Mouse (Mus musculus): Measurements from ENCODE around the gene Natd1. TPM values are rescaled to one million over a fixed set of nuclear protein-coding genes. Genes with fewer than 3 reads are reported as not detected.

The Natd1 gene
- total RNA-seq, 1 experiment from 2014 or later: 1.7 TPM

- ATAC-seq (replicated peaks; ENCODE audit: low read depth, poor library complexity, severe bottlenecking): no peak
These were observed 18.8 kb upstream of the Natd1 start for GRCm38 (mm10) chr11:60933178-60933930.

GRCm38 (mm10) chr11:60932503-60933020 is 18.0 kb upstream of the Natd1 start:
- no peak for ATAC-seq (replicated peaks; ENCODE audit: low read depth, poor library complexity, severe bottlenecking)

GRCm38 (mm10) chr11:60931869-60932481 is 17.4 kb upstream of the Natd1 start, which contains the start of gene Map2k3:
TSS of gene Map2k3 (plus strand) at chr11:60932033.
- peak; percentile 68 for ATAC-seq (replicated peaks; ENCODE audit: low read depth, poor library complexity, severe bottlenecking)

- no peak for ATAC-seq (replicated peaks; ENCODE audit: low read depth, poor library complexity, severe bottlenecking)
These were observed 16.8 kb upstream of the Natd1 start for GRCm38 (mm10) chr11:60931282-60931868.

GRCm38 (mm10) chr11:60930724-60931281 is 16.3 kb upstream of the Natd1 start:
- ATAC-seq (replicated peaks; ENCODE audit: low read depth, poor library complexity, severe bottlenecking): no peak

- ATAC-seq (replicated peaks; ENCODE audit: low read depth, poor library complexity, severe bottlenecking): peak; percentile 73
These were observed 12.7 kb upstream of the Natd1 start for GRCm38 (mm10) chr11:60927264-60927663.

GRCm38 (mm10) chr11:60924981-60925380 is 10.4 kb upstream of the Natd1 start:
- ATAC-seq (replicated peaks; ENCODE audit: low read depth, poor library complexity, severe bottlenecking): no peak

- ATAC-seq (replicated peaks; ENCODE audit: low read depth, poor library complexity, severe bottlenecking): peak; percentile 54; the same call in 1 of the 2 replicates
These were observed 9.9 kb upstream of the Natd1 start for GRCm38 (mm10) chr11:60924498-60924897.

GRCm38 (mm10) chr11:60922964-60923363 is 8.4 kb upstream of the Natd1 start:
- ATAC-seq (replicated peaks; ENCODE audit: low read depth, poor library complexity, severe bottlenecking): no peak

GRCm38 (mm10) chr11:60922195-60922594 is 7.6 kb upstream of the Natd1 start:
- ATAC-seq (replicated peaks; ENCODE audit: low read depth, poor library complexity, severe bottlenecking): no peak

- ATAC-seq (replicated peaks; ENCODE audit: low read depth, poor library complexity, severe bottlenecking): no peak
These were observed 5.5 kb upstream of the Natd1 start for GRCm38 (mm10) chr11:60920021-60920420.

- ATAC-seq (replicated peaks; ENCODE audit: low read depth, poor library complexity, severe bottlenecking): no peak
These were observed 651 bp upstream of the Natd1 start for GRCm38 (mm10) chr11:60915201-60915600.

- ATAC-seq (replicated peaks; ENCODE audit: low read depth, poor library complexity, severe bottlenecking): peak; percentile 73
These were observed 1.0 kb downstream of the Natd1 start for GRCm38 (mm10) chr11:60913301-60914196.

- ATAC-seq (replicated peaks; ENCODE audit: low read depth, poor library complexity, severe bottlenecking): no peak
These were observed 2.0 kb downstream of the Natd1 start for GRCm38 (mm10) chr11:60912525-60912973.

- ATAC-seq (replicated peaks; ENCODE audit: low read depth, poor library complexity, severe bottlenecking): no peak
These were observed 4.9 kb downstream of the Natd1 start for GRCm38 (mm10) chr11:60909626-60910025.

- ATAC-seq (replicated peaks; ENCODE audit: low read depth, poor library complexity, severe bottlenecking): no peak
These were observed 6.5 kb downstream of the Natd1 start for GRCm38 (mm10) chr11:60908073-60908472.

GRCm38 (mm10) chr11:60906449-60906848 is 8.1 kb downstream of the Natd1 start:
- ATAC-seq (replicated peaks; ENCODE audit: low read depth, poor library complexity, severe bottlenecking): no peak

GRCm38 (mm10) chr11:60905407-60906120 is 9.0 kb downstream of the Natd1 start:
- ATAC-seq (replicated peaks; ENCODE audit: low read depth, poor library complexity, severe bottlenecking): no peak

- no peak for ATAC-seq (replicated peaks; ENCODE audit: low read depth, poor library complexity, severe bottlenecking)
These were observed 10.9 kb downstream of the Natd1 start for GRCm38 (mm10) chr11:60903661-60904061.

Measured in common myeloid progenitor, adult 5-6 weeks (primary cell).